Mouse (Mus musculus): ENCODE results near the gene Cldn8. TPM values are rescaled to one million over a fixed set of nuclear protein-coding genes. Genes with fewer than 3 reads are reported as not detected.

Cldn8 gene
- polyA plus RNA-seq, 1 experiment, result 0.21 TPM

GRCm38 (mm10) chr16:88572904-88573404 is 10.0 kb upstream of the Cldn8 start:
- DNase-seq (ENCODE audit: low read depth), result no peak
- TF ChIP-seq CTCF (IDR thresholded peaks at IDR 0.05; ENCODE audit: borderline replicate concordance, extremely low read depth, insufficient read depth, insufficient read length) (no peak), POLR2A (IDR thresholded peaks at IDR 0.05; ENCODE audit: borderline replicate concordance, extremely low read depth, insufficient read depth, insufficient read length, poor library complexity, severe bottlenecking) (no peak)

- no peak for DNase-seq (ENCODE audit: low read depth)
- TF ChIP-seq CTCF (IDR thresholded peaks at IDR 0.05; ENCODE audit: borderline replicate concordance, extremely low read depth, insufficient read depth, insufficient read length) (no peak), POLR2A (IDR thresholded peaks at IDR 0.05; ENCODE audit: borderline replicate concordance, extremely low read depth, insufficient read depth, insufficient read length, poor library complexity, severe bottlenecking) (no peak)
These were observed 7.2 kb upstream of the Cldn8 start for GRCm38 (mm10) chr16:88570136-88570535.

- DNase-seq (ENCODE audit: low read depth), result no peak
- TF ChIP-seq POLR2A (IDR thresholded peaks at IDR 0.05; ENCODE audit: borderline replicate concordance, extremely low read depth, insufficient read depth, insufficient read length, poor library complexity, severe bottlenecking) (no peak), CTCF (IDR thresholded peaks at IDR 0.05; ENCODE audit: borderline replicate concordance, extremely low read depth, insufficient read depth, insufficient read length) (no peak)
These were observed 6.7 kb upstream of the Cldn8 start for GRCm38 (mm10) chr16:88569732-88570131.

GRCm38 (mm10) chr16:88569096-88569495 is 6.1 kb upstream of the Cldn8 start:
- TF ChIP-seq CTCF (IDR thresholded peaks at IDR 0.05; ENCODE audit: borderline replicate concordance, extremely low read depth, insufficient read depth, insufficient read length), result no peak
- TF ChIP-seq POLR2A (IDR thresholded peaks at IDR 0.05; ENCODE audit: borderline replicate concordance, extremely low read depth, insufficient read depth, insufficient read length, poor library complexity, severe bottlenecking), result no peak
- DNase-seq (ENCODE audit: low read depth), result no peak

- peak; percentile 60 for DNase-seq (ENCODE audit: low read depth)
- TF ChIP-seq POLR2A (IDR thresholded peaks at IDR 0.05; ENCODE audit: borderline replicate concordance, extremely low read depth, insufficient read depth, insufficient read length, poor library complexity, severe bottlenecking) (no peak), CTCF (IDR thresholded peaks at IDR 0.05; ENCODE audit: borderline replicate concordance, extremely low read depth, insufficient read depth, insufficient read length) (no peak)
These were observed 1.3 kb downstream of the Cldn8 start for GRCm38 (mm10) chr16:88561617-88562164.

- TF ChIP-seq CTCF (IDR thresholded peaks at IDR 0.05; ENCODE audit: borderline replicate concordance, extremely low read depth, insufficient read depth, insufficient read length) (peak; percentile 33), POLR2A (IDR thresholded peaks at IDR 0.05; ENCODE audit: borderline replicate concordance, extremely low read depth, insufficient read depth, insufficient read length, poor library complexity, severe bottlenecking) (no peak)
These were observed 20.5 kb downstream of the Cldn8 start for GRCm38 (mm10) chr16:88542488-88542887.

GRCm38 (mm10) chr16:88539841-88540487 is 23.0 kb downstream of the Cldn8 start:
- DNase-seq (ENCODE audit: low read depth), result no peak
- TF ChIP-seq CTCF (IDR thresholded peaks at IDR 0.05; ENCODE audit: borderline replicate concordance, extremely low read depth, insufficient read depth, insufficient read length), result no peak
- no peak for TF ChIP-seq POLR2A (IDR thresholded peaks at IDR 0.05; ENCODE audit: borderline replicate concordance, extremely low read depth, insufficient read depth, insufficient read length, poor library complexity, severe bottlenecking)

More at GRCm38 (mm10) chr16:88542488-88542887, 20.5 kb downstream of the Cldn8 start:
- peak; percentile 66 for DNase-seq (ENCODE audit: low read depth)

- no peak for TF ChIP-seq POLR2A (IDR thresholded peaks at IDR 0.05; ENCODE audit: borderline replicate concordance, extremely low read depth, insufficient read depth, insufficient read length, poor library complexity, severe bottlenecking)
- no peak for TF ChIP-seq CTCF (IDR thresholded peaks at IDR 0.05; ENCODE audit: borderline replicate concordance, extremely low read depth, insufficient read depth, insufficient read length)
- DNase-seq (ENCODE audit: low read depth), result no peak
These were observed 51.6 kb downstream of the Cldn8 start for GRCm38 (mm10) chr16:88511348-88511747.

Other genes with a start within 250 kb of the Cldn8 start
- not detected in 2 replicates for gene Cldn17, start 56.2 kb downstream of the Cldn8 start, polyA plus RNA-seq (2012; rRNA removed)
- not detected in 2 replicates for gene Krtap24-1, start 49.1 kb upstream of the Cldn8 start, polyA plus RNA-seq (2012; rRNA removed)
- gene 2310079G19Rik, start 64.5 kb upstream of the Cldn8 start, polyA plus RNA-seq (2012; rRNA removed), result not detected in 2 replicates
- not detected in 2 replicates for gene Krtap26-1, start 84.6 kb upstream of the Cldn8 start, polyA plus RNA-seq (2012; rRNA removed)
- gene Krtap27-1, start 108.5 kb upstream of the Cldn8 start, polyA plus RNA-seq (2012; rRNA removed), result not detected in 2 replicates
- gene 2310061N02Rik, start 144.8 kb upstream of the Cldn8 start, polyA plus RNA-seq (2012; rRNA removed), result not detected in 2 replicates
- not detected in 2 replicates for gene Krtap13-1, start 165.7 kb upstream of the Cldn8 start, polyA plus RNA-seq (2012; rRNA removed)
- not detected in 2 replicates for gene Krtap13, start 188.5 kb upstream of the Cldn8 start, polyA plus RNA-seq (2012; rRNA removed)
- not detected in 2 replicates for gene 2310034C09Rik, start 195.7 kb upstream of the Cldn8 start, polyA plus RNA-seq (2012; rRNA removed)
- gene 2310057N15Rik, start 211.0 kb upstream of the Cldn8 start, polyA plus RNA-seq (2012; rRNA removed), result not detected in 2 replicates
- not detected in 2 replicates for gene Gm5965, start 214.7 kb upstream of the Cldn8 start, polyA plus RNA-seq (2012; rRNA removed)
- not detected in 2 replicates for gene Gm20741, start 249.0 kb upstream of the Cldn8 start, polyA plus RNA-seq (2012; rRNA removed)